Mouse (Mus musculus) heart, adult 2 months (tissue): ENCODE measurements around the gene Cul3. TPM values are rescaled to one million over a fixed set of nuclear protein-coding genes. Genes with fewer than 3 reads are reported as not detected.

Experiments
- DNase-seq, 2 experiments: peaks; one replicate each; pipeline ENCODE4 v3.0.0; 2021
- H3K27ac ChIP-seq: fragments of 200-600 bp; 2 replicates; pipeline ENCODE4 v1.8.1; 2022
- H3K27me3 ChIP-seq: fragments of 200-500 bp; 2 replicates; pipeline ENCODE4 v1.6.1; 2012; ENCODE audit warnings: mild to moderate bottlenecking, low read length, inconsistent platforms, mixed read lengths; ENCODE audit not compliant: control insufficient read depth, insufficient read depth
- H3K36me3 ChIP-seq: fragments of 200-500 bp; 2 replicates; pipeline ENCODE4 v1.6.1; 2012; ENCODE audit warnings: low read length, inconsistent platforms; ENCODE audit not compliant: control insufficient read depth, insufficient read depth
- H3K4me1 ChIP-seq: fragments of 200-500 bp; 2 replicates; pipeline ENCODE4 v1.6.1; 2011; ENCODE audit warnings: low read length; ENCODE audit not compliant: control insufficient read depth, insufficient read depth
- H3K4me3 ChIP-seq: fragments of 200-600 bp; 2 replicates; pipeline ENCODE4 v1.8.1; 2022
- H3K79me2 ChIP-seq: fragments of 200-500 bp; replicated peaks from 2 replicates; pipeline ENCODE4 v1.6.1; 2012; ENCODE audit warnings: mild to moderate bottlenecking, inconsistent platforms, low read length, moderate library complexity, mixed read lengths; ENCODE audit not compliant: control insufficient read depth, insufficient read depth
- H3K9ac ChIP-seq: fragments of 200-500 bp; 2 replicates; pipeline ENCODE4 v1.6.1; 2012; ENCODE audit warnings: low read depth, mild to moderate bottlenecking, control low read depth, inconsistent platforms, low read length, mixed read lengths
- CTCF ChIP-seq: fragments of 200-600 bp; IDR thresholded peaks from 2 replicates; pipeline ENCODE4 v1.8.1; 2022; ENCODE audit warnings: antibody characterized with exemption, mild to moderate bottlenecking, moderate library complexity
- EP300 ChIP-seq: fragments of 200-500 bp; IDR thresholded peaks from 2 replicates; pipeline ENCODE4 v1.6.1; 2011; ENCODE audit warnings: low read depth, low read length, control low read depth; ENCODE audit not compliant: insufficient read depth
- POLR2A ChIP-seq: fragments of 200-500 bp; IDR thresholded peaks from 2 replicates; pipeline ENCODE4 v1.6.1; 2011; ENCODE audit warnings: mild to moderate bottlenecking, low read depth, low read length, control low read depth; ENCODE audit not compliant: insufficient read depth
- WGBS: fragments of 180-500 bp; shearing (Covaris S2); methylation state at CpG from one replicate; pipeline ENCODE4 v1.1.7; 2018; 5-methylcytosine and 5-hydroxymethylcytosine counted together
- intact Hi-C: fragments of 180-260 bp; cut with DNase I; formaldehyde crosslinking; loops from one replicate; pipeline ENCODE4 v1.15.1; 2025
- polyA plus RNA-seq: library from polyadenylated mRNA; depleted of rRNA; stranded (reverse); fragments of >200 nt; gene quantifications from 2 replicates; pipeline ENCODE4 v1.2.3, GENCODE M21; 2012
- total RNA-seq, 2 experiments: library from RNA; stranded (reverse); gene quantifications; 2 replicates each; pipeline ENCODE4 v1.2.3; 2021

The Cul3 gene
- total and polyA plus RNA-seq, 3 experiments, result 19.4 to 144 (median 115) TPM

DNA sequence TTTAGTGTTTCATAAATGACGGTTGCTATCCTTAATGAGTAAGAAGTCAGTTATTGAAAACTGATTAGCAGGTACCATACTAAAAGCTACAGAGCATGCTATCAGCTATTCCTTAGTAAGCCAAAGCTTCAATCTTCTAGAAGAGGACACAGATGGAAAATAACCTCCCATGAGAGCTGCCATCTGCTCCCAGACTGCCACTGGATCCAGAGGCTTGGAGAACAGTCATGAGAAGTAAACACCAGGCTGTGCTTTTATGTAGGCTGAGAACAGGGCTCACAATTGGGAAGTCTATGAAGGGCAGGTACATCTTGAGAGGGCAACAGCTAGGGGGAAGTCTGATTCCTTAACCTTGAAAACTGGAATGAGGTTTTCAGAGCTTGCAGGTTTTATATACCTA lies 79.8 kb downstream of the Cul3 start:
- H3K4me3 ChIP-seq, result no peak overlapping the region
- 84% methylated on average over 1 of the region's 1 CpGs for WGBS
- H3K9ac ChIP-seq, result no peak overlapping the region
- H3K27me3 ChIP-seq, result no peaks in the 10 kb centered on the region
- H3K27ac ChIP-seq, result no peak overlapping the region
- DNase-seq, result no peak
- intact Hi-C loops, result no loop called here
- no peaks in the 10 kb centered on the region; the same call in 1 of the 2 replicates for H3K4me1 ChIP-seq
- no peak for TF ChIP-seq EP300
- no peak for TF ChIP-seq POLR2A
- no peak for TF ChIP-seq CTCF
- H3K36me3 ChIP-seq, result no peaks in the 10 kb centered on the region
- no peaks in the 10 kb centered on the region for H3K79me2 ChIP-seq

DNA sequence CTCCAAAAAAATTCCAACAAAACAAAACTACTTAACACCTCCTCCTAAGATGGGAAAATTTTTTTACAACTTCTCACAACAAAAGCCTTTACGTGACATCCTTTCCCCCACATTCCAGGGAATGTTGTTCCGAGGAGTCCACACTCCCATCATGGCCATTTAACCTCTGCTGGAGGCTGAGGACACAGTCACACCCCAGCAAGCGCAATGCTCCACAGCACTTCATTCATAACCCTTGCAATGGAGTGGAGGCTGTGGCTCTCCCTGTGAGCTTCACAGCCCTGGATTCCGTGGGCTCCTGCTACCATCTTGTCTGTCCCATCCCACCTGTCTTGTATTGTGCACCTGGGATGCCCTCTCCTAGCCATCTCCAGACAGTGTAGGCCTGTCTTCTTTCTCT lies 81.6 kb downstream of the Cul3 start:
- Histone ChIP-seq H3K9ac (no peak overlapping the region), H3K27me3 (no peaks in the 10 kb centered on the region), H3K36me3 (no peaks in the 10 kb centered on the region), H3K4me1 (no peaks in the 10 kb centered on the region; the same call in 1 of the 2 replicates), H3K4me3 (no peak overlapping the region), H3K79me2 (no peaks in the 10 kb centered on the region), H3K27ac (no peak overlapping the region)
- 60% methylated on average over 4 of the region's 4 CpGs for WGBS
- DNase-seq, result no peak
- TF ChIP-seq POLR2A (no peak), EP300 (no peak), CTCF (no peak)
- intact Hi-C loops, result no loop called here

DNA sequence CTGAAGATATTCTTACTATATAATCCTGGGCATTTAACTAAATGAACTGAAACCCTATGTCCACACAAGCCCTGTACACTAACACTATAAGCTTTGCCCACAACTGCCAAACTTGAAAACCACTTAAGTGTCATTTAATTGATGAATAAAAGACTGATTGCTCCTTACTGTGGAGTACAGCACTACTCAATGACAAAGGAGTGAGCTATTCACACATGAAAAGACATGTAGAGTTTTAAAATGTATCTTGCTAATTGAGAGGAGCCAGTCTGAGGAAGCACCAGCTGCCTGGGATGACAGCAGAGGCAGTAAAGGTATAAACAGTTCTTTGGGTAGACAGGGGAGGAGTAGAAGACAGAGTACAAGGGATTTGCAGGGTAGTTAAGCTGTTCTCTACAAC lies 87.0 kb downstream of the Cul3 start:
- no peak overlapping the region for H3K4me3 ChIP-seq
- H3K79me2 ChIP-seq, result no peaks in the 10 kb centered on the region
- H3K36me3 ChIP-seq, result no peaks in the 10 kb centered on the region
- no peak for DNase-seq
- H3K27me3 ChIP-seq, result no peaks in the 10 kb centered on the region
- no peak overlapping the region for H3K9ac ChIP-seq
- H3K4me1 ChIP-seq, result no peaks in the 10 kb centered on the region
- no peak overlapping the region for H3K27ac ChIP-seq
- TF ChIP-seq POLR2A (no peak), CTCF (no peak), EP300 (no peak)
- intact Hi-C loops, result no loop called here

DNA sequence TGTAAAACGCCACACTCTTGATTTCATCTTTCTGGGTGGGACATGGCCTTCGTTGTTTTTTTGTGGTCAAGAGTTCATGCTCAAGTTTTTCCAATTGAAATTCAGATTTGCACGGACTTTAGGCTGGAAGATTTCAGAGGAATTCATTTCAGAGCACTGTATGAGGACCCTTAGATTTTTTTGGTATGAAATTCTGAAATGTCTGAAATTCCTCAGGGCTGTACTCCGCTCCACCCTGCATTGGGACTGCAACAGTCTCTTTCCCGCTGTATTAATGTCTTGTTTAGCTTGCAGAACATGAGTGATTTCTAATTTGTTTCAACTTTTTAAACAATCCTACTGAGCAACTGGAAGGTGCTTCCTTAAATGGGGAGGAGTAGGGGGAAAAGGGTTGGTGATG lies 90.0 kb downstream of the Cul3 start:
- Histone ChIP-seq H3K4me3 (no peak overlapping the region), H3K27ac (no peak overlapping the region), H3K36me3 (no peaks in the 10 kb centered on the region), H3K79me2 (no peaks in the 10 kb centered on the region), H3K4me1 (no peaks in the 10 kb centered on the region), H3K27me3 (no peaks in the 10 kb centered on the region), H3K9ac (no peak overlapping the region)
- WGBS, result 79% methylated on average over 5 of the region's 5 CpGs
- no peak for TF ChIP-seq POLR2A
- no peak for TF ChIP-seq CTCF
- no peak for TF ChIP-seq EP300
- no peak for DNase-seq
- intact Hi-C loops, result no loop called here

DNA sequence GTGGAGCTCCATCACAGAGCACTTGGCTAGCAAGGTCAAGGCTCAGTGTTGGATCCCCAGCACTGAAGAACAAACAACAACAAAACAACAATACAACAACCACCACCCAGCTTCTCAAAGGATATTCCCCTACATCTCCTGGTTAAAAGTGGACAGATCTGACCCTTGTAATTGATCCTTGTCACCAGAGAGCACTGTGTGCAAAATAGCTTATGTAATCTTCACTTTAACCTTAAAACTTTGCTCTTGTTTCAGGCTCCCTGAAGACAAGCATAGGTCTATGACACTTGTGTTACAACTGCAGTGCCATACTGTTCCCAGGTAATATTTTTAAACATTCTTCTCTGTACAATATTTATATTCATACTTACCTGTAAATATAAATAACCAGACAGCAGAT lies 93.1 kb downstream of the Cul3 start:
- Histone ChIP-seq H3K27me3 (no peaks in the 10 kb centered on the region), H3K4me3 (no peak overlapping the region), H3K79me2 (no peaks in the 10 kb centered on the region), H3K9ac (no peak overlapping the region), H3K27ac (no peak overlapping the region), H3K4me1 (no peaks in the 10 kb centered on the region), H3K36me3 (no peaks in the 10 kb centered on the region)
- TF ChIP-seq POLR2A (no peak), EP300 (no peak)
- no peak for DNase-seq
- intact Hi-C loops, result no loop called here

DNA sequence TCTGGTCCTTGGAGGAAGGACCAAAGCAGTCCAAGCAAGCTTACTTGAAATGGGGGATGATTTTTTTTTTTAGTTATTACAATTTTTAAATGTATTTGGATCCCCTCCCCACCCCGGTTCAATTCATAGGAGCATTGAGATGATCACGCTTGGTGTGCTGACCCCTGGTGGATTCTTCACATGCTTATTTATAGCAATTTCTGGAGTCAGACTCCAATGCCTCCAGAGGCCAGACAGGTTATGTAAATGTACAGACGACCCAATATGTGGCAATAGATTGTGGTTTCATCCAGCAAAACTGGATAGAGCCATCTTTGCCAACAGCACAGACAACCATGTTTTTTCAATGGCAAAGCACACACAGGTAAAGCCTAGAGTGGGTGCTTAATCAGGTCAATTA lies 96.2 kb downstream of the Cul3 start:
- Histone ChIP-seq H3K4me1 (no peaks in the 10 kb centered on the region; the same call in 1 of the 2 replicates), H3K9ac (no peak overlapping the region), H3K36me3 (no peaks in the 10 kb centered on the region), H3K27ac (no peak overlapping the region), H3K79me2 (no peaks in the 10 kb centered on the region), H3K27me3 (no peaks in the 10 kb centered on the region), H3K4me3 (no peak overlapping the region)
- intact Hi-C loops, result loop anchor here (1.0 to 5.0 kb wide), 3 partner anchors 42 to 163 kb away; no protein-coding TSS in a partner anchor
- TF ChIP-seq CTCF (peak; percentile 74), POLR2A (no peak), EP300 (no peak)
- no peak for DNase-seq
- 25% methylated on average over 3 of the region's 3 CpGs for WGBS

DNA sequence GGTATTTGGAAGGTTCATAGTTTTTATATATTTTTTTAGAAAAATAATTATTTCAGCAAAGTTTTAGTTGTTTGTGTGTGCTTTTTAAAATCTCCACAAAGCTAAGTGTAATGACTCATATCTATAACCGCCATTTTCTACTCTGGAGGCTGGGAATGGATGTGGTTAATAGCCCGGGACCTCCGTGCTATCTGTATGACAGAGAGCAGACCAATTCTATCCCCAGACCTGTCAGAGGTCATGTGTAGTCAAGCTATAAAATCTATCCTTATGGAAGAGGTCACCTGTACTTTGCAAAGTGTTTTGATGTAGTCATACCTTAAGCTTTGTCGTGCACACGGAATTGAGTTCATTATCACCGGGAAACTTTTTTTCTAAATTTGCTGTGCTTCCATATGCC lies 98.7 kb downstream of the Cul3 start:
- intact Hi-C loops, result loop anchor here (2.0 to 5.0 kb wide), 3 partner anchors 29 to 166 kb away; no protein-coding TSS in a partner anchor
- no peak overlapping the region for H3K27ac ChIP-seq

More for the DNA sequence above, 98.7 kb downstream of the Cul3 start:
- DNase-seq, result no peak
- H3K4me3 ChIP-seq, result no peak overlapping the region
- no peak for TF ChIP-seq POLR2A
- no peak for TF ChIP-seq EP300
- no peak for TF ChIP-seq CTCF
- no peak overlapping the region for H3K9ac ChIP-seq
- 92% methylated on average over 6 of the region's 6 CpGs for WGBS
- H3K4me1 ChIP-seq, result no peaks in the 10 kb centered on the region; the same call in 1 of the 2 replicates
- no peaks in the 10 kb centered on the region for H3K36me3 ChIP-seq
- no peaks in the 10 kb centered on the region for H3K79me2 ChIP-seq
- no peaks in the 10 kb centered on the region for H3K27me3 ChIP-seq
